Mouse (Mus musculus) heart, postnatal 0 days (tissue): ENCODE measurements around the gene Capza1.

Source experiments
- CTCF ChIP-seq: IDR thresholded peaks from 2 replicates; pipeline ENCODE4 v1.5.1; 2016; ENCODE audit warnings: antibody characterized with exemption, control low read depth, low read depth
- EP300 ChIP-seq: IDR thresholded peaks from 2 replicates; pipeline ENCODE4 v1.6.1; 2016; ENCODE audit warnings: antibody characterized with exemption, low read depth

- TF ChIP-seq CTCF (no peak), EP300 (no peak)
Measured at GRCm38 (mm10) chr3:104863786-104864650, at the start of gene Capza1, which contains the start of gene St7l.
